Mouse (Mus musculus) thymus, adult 18-20 months (tissue): ENCODE data around the gene Atrx.
"Not testable (repeated sequence)": the region's sequence is repeated elsewhere in the genome, so short reads cannot be mapped to it uniquely, and the experiment has no call there.

Source experiments
- DNase-seq, 2 experiments: peaks; one replicate each; pipeline ENCODE4 v3.0.0; 2022; ENCODE audit warnings: mixed read lengths in 2 of 2

The Atrx gene

GRCm38 (mm10) chrX:105928861-105929477 is at the start of gene Atrx:
Atrx (minus strand) TSS chrX:105929403.
- DNase-seq = peak; percentile 50 to 64

GRCm38 (mm10) chrX:105957091-105957490 is 27.9 kb upstream of the Atrx start:
- DNase-seq = not testable (repeated sequence)

- DNase-seq = no peak
Measured at GRCm38 (mm10) chrX:105953999-105954398, 24.8 kb upstream of the Atrx start.

- no peak for DNase-seq
Measured at GRCm38 (mm10) chrX:105946357-105946756, 17.2 kb upstream of the Atrx start.

GRCm38 (mm10) chrX:105939245-105939644 is 10.0 kb upstream of the Atrx start:
- no peak for DNase-seq

GRCm38 (mm10) chrX:105937736-105938135 is 8.5 kb upstream of the Atrx start:
- DNase-seq = no peak

- no peak for DNase-seq
Measured at GRCm38 (mm10) chrX:105934341-105934740, 5.1 kb upstream of the Atrx start.

GRCm38 (mm10) chrX:105929478-105930038 is 355 bp upstream of the Atrx start:
- no peak for DNase-seq

- peak; percentile 12 to 31 for DNase-seq
Measured at GRCm38 (mm10) chrX:105927941-105928860, 1.0 kb downstream of the Atrx start.

GRCm38 (mm10) chrX:105926121-105926735 is 3.0 kb downstream of the Atrx start:
- peak in 1 of 2 experiments; percentile 4 for DNase-seq

- no peak for DNase-seq
Measured at GRCm38 (mm10) chrX:105924326-105925070, 4.7 kb downstream of the Atrx start.

- DNase-seq = no peak
Measured at GRCm38 (mm10) chrX:105923896-105924295, 5.3 kb downstream of the Atrx start.

GRCm38 (mm10) chrX:105922986-105923385 is 6.2 kb downstream of the Atrx start:
- DNase-seq = not testable (repeated sequence)

GRCm38 (mm10) chrX:105921421-105921820 is 7.8 kb downstream of the Atrx start:
- DNase-seq = peak; percentile 2 to 28

- DNase-seq = no peak
Measured at GRCm38 (mm10) chrX:105911728-105912127, 17.5 kb downstream of the Atrx start.

- DNase-seq = no peak
Measured at GRCm38 (mm10) chrX:105901611-105902010, 27.6 kb downstream of the Atrx start.

GRCm38 (mm10) chrX:105886921-105887320 is 42.3 kb downstream of the Atrx start:
- DNase-seq = no peak

- no peak for DNase-seq
Measured at GRCm38 (mm10) chrX:105864367-105864766, 64.8 kb downstream of the Atrx start.

GRCm38 (mm10) chrX:105824462-105824861 is 104.7 kb downstream of the Atrx start:
- DNase-seq = no peak

GRCm38 (mm10) chrX:105794806-105795403 is 134.3 kb downstream of the Atrx start:
- no peak for DNase-seq

GRCm38 (mm10) chrX:105773281-105773680 is 155.9 kb downstream of the Atrx start:
- DNase-seq = no peak

GRCm38 (mm10) chrX:105767932-105768331 is 161.3 kb downstream of the Atrx start:
- no peak for DNase-seq
